In genomic region chr1:37997867-37998266, GRCm38 (mm10) we compare ENCODE assay signal across 8 mouse cellular contexts. TPM values are rescaled to one million over a fixed set of nuclear protein-coding genes. Genes with fewer than 3 reads are reported as not detected.
DNase-seq lines count a peak whose midpoint lies in the region; ATAC-seq lines count a peak whose summit lies in the region.

Gene Txndc9 (minus strand): TSS chr1:37997893.
Gene Eif5b (plus strand): TSS chr1:37998010.

- H3K27ac ChIP-seq in intestine, embryonic 14.5 days (ENCODE audit: low read depth) = peak within 1 kb of the TSS; percentile 88

- peak; percentile 96 to 98 for DNase-seq in adrenal gland, adult (ENCODE audit: inconsistent age in 2 of 2, low spot score in 1 of 2)
- peak; percentile 97 for DNase-seq in embryo, embryonic 10.5 days (ENCODE audit: low spot score)
- peak; percentile 95 for DNase-seq in gastrocnemius, postnatal 25 days
- DNase-seq in intestine, embryonic 14.5 days (ENCODE audit: low spot score) = peak; percentile 94
- DNase-seq in left cerebral cortex, postnatal 14 days (ENCODE audit: low spot score in 2 of 2) = peak; percentile 96 to 97
- DNase-seq in mesoderm, embryonic 11.5 days (ENCODE audit: low read depth, low spot score) = peak; percentile 94
- DNase-seq in right cerebral cortex, postnatal 36 days (ENCODE audit: low spot score in 2 of 2) = peak; percentile 96 to 97
- DNase-seq in yolk sac, embryonic 10.5 days (ENCODE audit: low spot score) = peak; percentile 93

- peak within 1 kb of the TSS; percentile 68 for H3K4me2 ChIP-seq in intestine, embryonic 14.5 days (ENCODE audit: low read length)

- H3K9me3 ChIP-seq in intestine, embryonic 14.5 days (ENCODE audit: control insufficient read depth, low read length) = no peaks in the 10 kb centered on the region

- H3K4me1 ChIP-seq in intestine, embryonic 14.5 days (replicated peaks; ENCODE audit: control insufficient read depth, insufficient read depth, low read length) = peaks cover 13% of the 10 kb centered on the region

- no peaks in the 10 kb centered on the region for H3K27me3 ChIP-seq in intestine, embryonic 14.5 days (replicated peaks; ENCODE audit: control insufficient read depth, insufficient read depth, low read length)

- under 1% methylated on average over 46 of the region's 50 CpGs for WGBS in intestine, embryonic 14.5 days

- peak; percentile 92 for ATAC-seq in intestine, embryonic 14.5 days (replicated peaks; ENCODE audit: low FRiP score, low TSS enrichment, low read depth)

- H3K4me3 ChIP-seq in intestine, embryonic 14.5 days (ENCODE audit: low read depth, low read length) = peak within 1 kb of the TSS; percentile 84

- H3K36me3 ChIP-seq in intestine, embryonic 14.5 days (ENCODE audit: control insufficient read depth, insufficient read depth, low read length) = peaks cover 26% of the 10 kb centered on the region

- peak within 1 kb of the TSS; percentile 88 for H3K9ac ChIP-seq in intestine, embryonic 14.5 days (ENCODE audit: low read length)

- intact Hi-C loops in left cerebral cortex, postnatal 14 days (cut with DNase I) = loop anchor here (5.0 kb wide), 1 partner anchor 106 kb away; the partner anchor contains the start of genes Mitd1 and Mrpl30

RNA-seq across cellular contexts. Expression of gene Txndc9, which starts in this region (rescaled TPM):
- 10 to 100 TPM; 33.1 to 35.8 TPM for total RNA-seq in gastrocnemius, postnatal 25 days (2021)
- 135 and 138 TPM in 2 replicates for polyA plus RNA-seq in intestine, embryonic 14.5 days (2014; fragmentation: Nextera tagmentation; extraction: Ambion mirVana)
- total RNA-seq in left cerebral cortex, postnatal 14 days (2021) = 10 to 100 TPM; 54.8 to 59.9 TPM

RNA-seq across cellular contexts. Expression of gene Eif5b, which starts in this region (rescaled TPM):
- 10 to 100 TPM; 31.9 to 36.5 TPM for total RNA-seq in gastrocnemius, postnatal 25 days (2021)
- 25.7 and 27.1 TPM in 2 replicates for polyA plus RNA-seq in intestine, embryonic 14.5 days (2014; fragmentation: Nextera tagmentation; extraction: Ambion mirVana)
- total RNA-seq in left cerebral cortex, postnatal 14 days (2021) = 10 to 100 TPM; 34.6 to 34.7 TPM

Comparison
In these comparisons a context has a peak if more than half of its experiments do, and no peak if none do; other contexts are left out.
1. Peak in every context shown above with its lines: DNase-seq, ATAC-seq, H3K4me3 ChIP-seq and H3K27ac ChIP-seq.